Mouse (Mus musculus): ENCODE measurements around the gene Vax1. TPM values are rescaled to one million over a fixed set of nuclear protein-coding genes. Genes with fewer than 3 reads are reported as not detected.

The Vax1 gene
- polyA plus RNA-seq (2015; fragmentation: Nextera tagmentation; extraction: Ambion mirVana) = not detected in 2 replicates

DNA sequence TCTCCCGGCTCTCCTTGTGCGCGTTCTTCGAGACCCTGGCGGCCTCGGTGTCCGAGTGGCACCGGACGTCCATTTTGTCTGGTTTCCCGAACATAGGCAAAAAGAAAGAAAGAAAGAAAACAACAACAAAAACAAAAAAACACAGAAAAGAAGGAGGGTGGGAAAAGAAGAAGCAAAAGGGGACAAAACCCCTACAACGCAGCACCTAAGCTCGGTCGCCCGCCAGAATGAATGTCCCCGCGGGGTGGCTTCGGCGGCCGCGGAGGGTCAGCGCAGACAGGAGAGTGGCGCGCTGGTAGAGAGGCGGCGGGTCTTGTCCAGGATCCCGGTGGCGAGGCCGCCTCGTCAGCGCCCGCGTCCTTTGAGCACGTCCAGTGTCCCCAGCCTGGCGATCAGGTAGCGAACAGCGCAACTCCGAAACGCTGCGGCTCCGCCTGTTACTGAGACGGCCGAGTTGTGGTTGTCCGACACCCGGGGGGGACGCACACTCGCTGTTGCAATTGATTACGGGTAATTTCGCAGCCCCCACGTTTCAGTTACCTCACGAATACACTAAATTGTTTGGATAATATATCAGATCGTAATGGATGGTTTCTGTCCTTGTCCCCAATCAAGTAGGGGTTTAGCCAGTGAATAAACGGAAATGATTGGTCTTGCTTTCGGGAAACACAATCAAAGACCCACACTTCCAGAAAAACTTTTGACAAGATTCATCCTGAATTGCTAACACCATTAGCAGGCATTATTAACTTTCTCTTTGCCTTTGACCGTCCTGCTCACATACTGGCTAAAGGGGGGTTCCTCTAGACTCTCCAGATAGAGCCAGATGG is at the start of gene Vax1:
Gene Vax1, minus strand, starts transcription at position 121 of the 830 bp plus-strand sequence.
- H3K9me3 ChIP-seq = no peaks in the 10 kb centered on the region
- peaks cover 98% of the 10 kb centered on the region for H3K27me3 ChIP-seq
- ATAC-seq (ENCODE audit: borderline replicate concordance, extremely low read depth, low FRiP score, low TSS enrichment) = no peak
- no peak within 1 kb of the TSS for H3K9ac ChIP-seq
- under 1% methylated on average over 54 of the region's 54 CpGs for WGBS
- H3K4me1 ChIP-seq = peaks cover 27% of the 10 kb centered on the region
- peak within 1 kb of the TSS; percentile 51 for H3K4me2 ChIP-seq
- no peak within 1 kb of the TSS for H3K27ac ChIP-seq
- no peaks in the 10 kb centered on the region for H3K36me3 ChIP-seq
- H3K4me3 ChIP-seq = peak within 1 kb of the TSS; percentile 29

DNA sequence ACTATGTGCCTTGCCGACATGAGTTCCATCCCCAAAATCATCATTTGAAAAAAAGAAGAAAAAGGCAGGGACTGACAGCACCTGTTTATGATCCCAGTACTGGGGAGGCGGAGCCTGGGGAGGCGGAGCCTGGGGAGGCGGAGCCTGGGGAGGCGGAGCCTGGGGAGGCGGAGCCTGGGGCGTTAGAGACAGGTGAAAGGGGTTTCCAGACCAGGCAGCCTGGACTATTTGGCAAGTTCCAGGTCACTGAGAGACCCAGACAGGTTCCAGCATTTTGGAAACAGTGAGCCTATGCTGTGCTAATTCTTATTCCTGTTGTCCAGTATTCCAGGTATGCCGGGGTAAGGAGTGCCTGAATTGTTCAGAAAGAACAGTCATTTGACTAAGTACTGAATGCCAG is 49.1 kb upstream of the Vax1 start, which contains the start of gene Kcnk18:
Gene Kcnk18, plus strand, starts transcription at position 224 of the 400 bp plus-strand sequence.
- H3K4me1 ChIP-seq = no peaks in the 10 kb centered on the region
- H3K4me2 ChIP-seq = no peak within 1 kb of the TSS
- no peaks in the 10 kb centered on the region for H3K36me3 ChIP-seq
- no peak within 1 kb of the TSS for H3K4me3 ChIP-seq
- 85% methylated on average over 8 of the region's 8 CpGs for WGBS
- no peak within 1 kb of the TSS for H3K27ac ChIP-seq
- no peaks in the 10 kb centered on the region for H3K27me3 ChIP-seq
- no peaks in the 10 kb centered on the region for H3K9me3 ChIP-seq
- ATAC-seq (ENCODE audit: borderline replicate concordance, extremely low read depth, low FRiP score, low TSS enrichment) = no peak
- H3K9ac ChIP-seq = no peak within 1 kb of the TSS

DNA sequence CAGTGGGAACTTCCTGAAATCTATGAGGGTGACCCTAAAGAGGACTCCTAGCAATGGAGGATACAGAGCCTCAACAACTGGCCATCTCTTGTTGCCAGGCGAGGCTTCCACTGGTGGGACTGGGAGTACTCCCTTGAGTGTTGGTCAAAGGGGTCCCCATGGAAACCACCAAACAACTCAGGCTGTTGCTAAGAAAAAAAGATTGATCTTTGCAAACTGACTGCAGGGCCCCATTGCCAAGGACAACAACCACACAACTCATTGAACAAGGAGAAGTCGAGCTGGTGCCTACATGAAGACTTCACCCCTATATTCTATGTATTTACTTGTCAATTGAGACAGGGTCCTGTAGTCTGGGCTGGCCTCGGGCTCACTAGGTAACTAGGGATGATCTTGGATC is 47.0 kb upstream of the Vax1 start:
- no peak overlapping the region for H3K4me2 ChIP-seq
- no peak for ATAC-seq (ENCODE audit: borderline replicate concordance, extremely low read depth, low FRiP score, low TSS enrichment)

DNA sequence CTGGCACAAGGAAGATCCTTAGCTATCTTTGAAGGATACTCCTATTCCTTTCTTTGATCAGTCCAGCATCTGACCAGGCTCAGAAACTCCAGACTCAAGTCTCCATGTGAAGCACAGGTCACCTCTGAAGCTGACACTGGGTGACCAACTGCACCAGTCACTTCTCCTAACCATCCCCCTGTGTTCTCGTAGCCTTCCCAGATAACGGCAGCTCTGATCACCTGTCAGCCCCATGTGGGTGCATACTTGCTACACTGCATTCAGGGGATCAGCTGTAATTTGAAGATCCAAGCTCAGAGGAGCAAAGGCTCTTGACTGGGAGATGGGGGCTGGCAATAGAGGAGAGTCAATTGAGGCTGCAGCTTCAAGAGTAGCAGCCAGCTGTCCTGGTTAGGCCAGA is 39.1 kb upstream of the Vax1 start:
- WGBS = 63% methylated on average over 2 of the region's 2 CpGs
- Histone ChIP-seq H3K27ac (no peak overlapping the region), H3K9ac (no peak overlapping the region), H3K9me3 (no peaks in the 10 kb centered on the region), H3K4me3 (no peak overlapping the region), H3K27me3 (no peaks in the 10 kb centered on the region), H3K4me2 (no peak overlapping the region), H3K36me3 (no peaks in the 10 kb centered on the region), H3K4me1 (no peaks in the 10 kb centered on the region)
- no peak for ATAC-seq (ENCODE audit: borderline replicate concordance, extremely low read depth, low FRiP score, low TSS enrichment)

More for the DNA sequence above, 47.0 kb upstream of the Vax1 start:
- no peak overlapping the region for H3K27ac ChIP-seq
- no peak overlapping the region for H3K9ac ChIP-seq
- H3K9me3 ChIP-seq = no peaks in the 10 kb centered on the region
- H3K4me1 ChIP-seq = no peaks in the 10 kb centered on the region
- 68% methylated on average over 3 of the region's 3 CpGs for WGBS
- H3K4me3 ChIP-seq = no peak overlapping the region
- no peaks in the 10 kb centered on the region for H3K27me3 ChIP-seq
- H3K36me3 ChIP-seq = no peaks in the 10 kb centered on the region

DNA sequence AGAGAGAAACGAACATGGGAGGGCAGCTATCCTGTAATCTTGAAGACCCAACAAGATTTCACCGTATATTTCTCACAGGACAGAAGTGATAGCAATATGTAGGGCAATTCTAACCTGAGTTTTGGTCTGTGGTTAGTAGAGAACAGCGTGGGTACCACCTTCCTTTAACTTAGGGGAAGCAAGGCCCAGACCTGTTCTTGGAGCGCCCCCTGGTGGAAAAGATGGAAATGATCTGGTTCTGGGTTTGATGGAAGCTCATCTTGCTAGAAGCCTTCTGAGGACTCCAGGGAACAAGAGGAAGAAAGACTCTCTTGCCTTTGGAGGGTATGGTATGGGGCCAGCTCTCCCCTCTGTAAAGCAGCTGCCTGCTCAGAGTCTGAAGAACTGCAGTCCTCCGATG is 38.6 kb upstream of the Vax1 start:
- no peak for ATAC-seq (ENCODE audit: borderline replicate concordance, extremely low read depth, low FRiP score, low TSS enrichment)
- Histone ChIP-seq H3K27ac (no peak overlapping the region), H3K4me1 (no peaks in the 10 kb centered on the region), H3K9me3 (no peaks in the 10 kb centered on the region), H3K27me3 (no peaks in the 10 kb centered on the region), H3K36me3 (no peaks in the 10 kb centered on the region), H3K4me3 (no peak overlapping the region), H3K4me2 (no peak overlapping the region), H3K9ac (no peak overlapping the region)
- WGBS = 25% methylated on average over 5 of the region's 5 CpGs

DNA sequence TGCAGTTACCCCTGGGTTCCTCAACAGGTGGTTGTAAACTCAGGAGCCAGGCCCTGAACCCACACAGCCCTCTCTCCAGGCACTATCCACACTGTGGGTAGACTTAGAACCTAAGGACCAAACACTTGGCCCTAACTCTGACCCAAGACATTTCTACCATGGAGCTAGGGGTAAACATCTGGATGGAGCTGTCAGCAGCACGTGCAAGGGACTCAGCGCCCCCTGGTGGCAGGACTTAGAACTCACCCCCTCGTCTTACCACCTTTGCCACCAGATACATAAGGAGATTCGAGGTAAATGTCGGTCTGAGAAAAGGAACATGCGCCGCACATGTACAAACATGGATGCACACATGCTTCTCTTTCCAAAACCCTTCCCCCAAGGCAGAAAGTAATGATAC is 28.3 kb upstream of the Vax1 start:
- Histone ChIP-seq H3K27ac (no peak overlapping the region), H3K4me1 (peaks cover 8% of the 10 kb centered on the region), H3K36me3 (no peaks in the 10 kb centered on the region), H3K27me3 (peaks cover 51% of the 10 kb centered on the region), H3K9me3 (no peaks in the 10 kb centered on the region), H3K4me2 (no peak overlapping the region), H3K9ac (no peak overlapping the region), H3K4me3 (no peak overlapping the region)
- 38% methylated on average over 7 of the region's 7 CpGs for WGBS
- ATAC-seq (ENCODE audit: borderline replicate concordance, extremely low read depth, low FRiP score, low TSS enrichment) = no peak

DNA sequence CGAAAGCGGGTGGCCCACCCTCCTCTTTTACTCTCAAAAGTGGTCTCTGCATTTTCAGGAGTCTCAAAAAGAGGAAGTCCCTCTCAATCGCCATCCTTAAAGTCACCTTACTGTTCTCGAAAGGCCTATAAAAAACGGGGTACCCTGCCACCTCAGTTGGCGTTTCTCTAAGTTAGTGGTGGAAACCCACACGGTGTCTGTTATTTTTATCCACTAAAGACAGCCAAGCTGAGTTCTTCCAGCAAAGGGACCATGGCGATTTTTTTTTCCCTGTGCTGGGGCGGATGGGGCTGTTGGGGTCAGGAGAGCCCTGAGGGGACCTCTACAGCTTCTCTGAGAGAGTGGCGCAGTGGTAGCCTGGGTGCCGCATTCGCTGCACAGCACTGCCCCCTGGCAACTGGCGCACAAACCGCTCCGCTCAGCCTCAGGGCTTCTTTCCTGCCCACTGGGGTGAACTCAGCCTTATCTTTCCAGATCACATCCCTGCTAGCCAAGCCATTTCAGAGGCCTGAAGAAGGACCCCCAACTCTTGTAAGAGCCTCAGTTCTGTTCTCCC is 26.3 kb upstream of the Vax1 start:
- Histone ChIP-seq H3K36me3 (no peaks in the 10 kb centered on the region), H3K9ac (no peak overlapping the region), H3K9me3 (no peaks in the 10 kb centered on the region), H3K4me1 (peaks cover 8% of the 10 kb centered on the region), H3K4me2 (no peak overlapping the region), H3K27ac (no peak overlapping the region), H3K4me3 (no peak overlapping the region), H3K27me3 (peaks cover 71% of the 10 kb centered on the region)
- 8% methylated on average over 14 of the region's 15 CpGs for WGBS
- 0 out of 2 replicates have a peak, but pooled peaks have one; percentile 67 for ATAC-seq (ENCODE audit: borderline replicate concordance, extremely low read depth, low FRiP score, low TSS enrichment)

DNA sequence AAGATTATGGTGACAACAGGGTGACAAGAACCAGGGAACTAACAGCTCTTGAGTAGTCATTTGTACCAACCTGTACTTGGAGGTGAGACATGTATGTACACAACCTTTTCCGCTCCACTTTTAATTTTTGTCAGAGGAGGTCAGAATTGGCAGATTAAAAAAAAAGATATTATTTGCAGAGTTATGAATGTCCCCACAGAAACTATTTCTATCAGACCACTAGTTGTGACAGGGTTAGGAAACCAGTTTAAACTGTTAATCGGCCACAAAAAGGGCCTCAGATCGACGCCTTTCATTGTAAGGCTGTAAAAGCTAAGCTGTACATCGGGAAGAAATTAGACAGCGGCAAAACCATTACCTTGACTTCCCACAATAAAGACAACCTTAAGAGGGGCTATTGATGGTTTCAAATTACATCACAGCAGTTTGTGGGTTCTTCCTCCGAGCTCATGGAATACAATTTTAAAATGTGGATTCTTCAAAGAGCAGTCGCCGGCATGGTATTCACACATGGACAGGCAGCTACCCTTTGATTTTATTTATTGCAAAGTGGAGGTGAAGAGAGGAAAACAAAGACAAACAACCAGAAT is 25.4 kb upstream of the Vax1 start:
- H3K4me3 ChIP-seq = no peak overlapping the region
- H3K27ac ChIP-seq = no peak overlapping the region
- no peak for ATAC-seq (ENCODE audit: borderline replicate concordance, extremely low read depth, low FRiP score, low TSS enrichment)
- no peaks in the 10 kb centered on the region for H3K36me3 ChIP-seq
- H3K27me3 ChIP-seq = peaks cover 80% of the 10 kb centered on the region
- no peak overlapping the region for H3K4me2 ChIP-seq
- WGBS = 12% methylated on average over 9 of the region's 9 CpGs
- no peaks in the 10 kb centered on the region for H3K9me3 ChIP-seq
- H3K4me1 ChIP-seq = peaks cover 8% of the 10 kb centered on the region
- no peak overlapping the region for H3K9ac ChIP-seq

DNA sequence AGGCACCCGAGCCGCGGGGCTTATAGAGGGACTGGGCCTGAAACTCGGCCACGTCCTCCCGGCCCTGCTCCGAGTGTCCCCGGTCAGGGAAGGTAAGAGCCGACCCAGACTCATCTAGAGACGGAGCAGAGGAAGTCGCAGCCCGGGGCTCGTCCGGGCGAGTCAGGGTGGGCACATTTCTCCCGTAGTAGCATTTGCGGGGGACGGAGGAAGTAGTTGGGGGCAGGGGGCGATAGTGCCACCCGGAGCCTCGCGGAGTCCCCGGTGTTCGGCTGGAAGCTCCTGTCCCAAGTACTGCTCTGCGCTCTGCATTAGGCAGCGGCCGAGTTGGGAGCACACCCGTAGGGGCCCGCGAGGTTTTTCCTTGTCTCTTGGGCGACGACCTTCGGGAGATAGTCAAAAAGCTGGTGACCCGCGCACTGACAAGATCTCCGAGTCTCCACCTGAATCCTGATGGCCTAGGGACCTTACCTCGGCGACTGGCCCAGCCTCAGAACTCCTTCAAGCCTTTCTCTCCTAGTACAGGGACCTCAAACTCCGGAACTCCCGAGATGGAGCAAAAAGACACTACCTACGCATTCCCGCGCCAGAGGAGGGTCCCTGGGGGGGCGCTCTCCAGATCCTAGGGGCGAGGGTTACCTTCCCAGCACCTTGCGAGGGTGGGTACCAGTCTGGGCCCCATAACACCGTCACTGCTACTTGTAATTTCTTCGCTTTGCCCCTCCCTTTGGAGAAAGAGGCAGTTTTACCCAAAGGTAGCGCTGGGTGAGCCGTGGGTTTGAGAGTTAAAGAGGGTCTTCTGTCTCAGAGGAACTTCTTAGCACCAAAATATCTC is 24.3 kb upstream of the Vax1 start:
- H3K27me3 ChIP-seq = peaks cover 86% of the 10 kb centered on the region

DNA sequence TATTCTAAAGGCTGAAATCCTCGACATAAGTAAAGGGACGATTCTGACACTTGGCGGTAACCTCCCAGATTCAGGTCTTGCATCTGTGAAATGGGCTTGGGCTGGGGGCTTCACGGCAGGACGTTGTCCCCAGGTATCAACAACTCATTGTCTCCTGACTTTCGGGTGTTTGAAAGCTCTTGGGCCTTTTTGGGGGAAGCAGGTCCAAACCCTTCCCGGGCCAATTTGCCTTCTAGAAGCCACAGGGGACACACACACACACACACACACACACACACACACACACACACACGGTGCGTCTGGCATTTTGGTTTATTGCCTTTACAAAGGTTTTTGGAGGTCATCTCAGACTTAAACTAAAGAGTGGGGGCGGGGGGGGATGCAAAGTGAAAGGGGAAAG is 23.6 kb upstream of the Vax1 start:
- Histone ChIP-seq H3K4me3 (peak overlapping the region; percentile 29; the same call in 1 of the 2 replicates), H3K4me2 (peak overlapping the region; percentile 49), H3K4me1 (peaks cover 8% of the 10 kb centered on the region), H3K27ac (no peak overlapping the region), H3K9me3 (no peaks in the 10 kb centered on the region), H3K36me3 (no peaks in the 10 kb centered on the region), H3K27me3 (peaks cover 93% of the 10 kb centered on the region), H3K9ac (no peak overlapping the region)
- 2% methylated on average over 10 of the region's 10 CpGs for WGBS
- ATAC-seq (ENCODE audit: borderline replicate concordance, extremely low read depth, low FRiP score, low TSS enrichment) = no peak

More for the DNA sequence above, 24.3 kb upstream of the Vax1 start:
- no peak overlapping the region for H3K27ac ChIP-seq
- peak overlapping the region; percentile 49 for H3K4me2 ChIP-seq
- ATAC-seq (ENCODE audit: borderline replicate concordance, extremely low read depth, low FRiP score, low TSS enrichment) = no peak; the same call in 1 of the 2 replicates
- 2% methylated on average over 50 of the region's 50 CpGs for WGBS
- H3K36me3 ChIP-seq = no peaks in the 10 kb centered on the region
- H3K9ac ChIP-seq = no peak overlapping the region
- no peaks in the 10 kb centered on the region for H3K9me3 ChIP-seq
- peaks cover 8% of the 10 kb centered on the region for H3K4me1 ChIP-seq
- peak overlapping the region; percentile 29 for H3K4me3 ChIP-seq

DNA sequence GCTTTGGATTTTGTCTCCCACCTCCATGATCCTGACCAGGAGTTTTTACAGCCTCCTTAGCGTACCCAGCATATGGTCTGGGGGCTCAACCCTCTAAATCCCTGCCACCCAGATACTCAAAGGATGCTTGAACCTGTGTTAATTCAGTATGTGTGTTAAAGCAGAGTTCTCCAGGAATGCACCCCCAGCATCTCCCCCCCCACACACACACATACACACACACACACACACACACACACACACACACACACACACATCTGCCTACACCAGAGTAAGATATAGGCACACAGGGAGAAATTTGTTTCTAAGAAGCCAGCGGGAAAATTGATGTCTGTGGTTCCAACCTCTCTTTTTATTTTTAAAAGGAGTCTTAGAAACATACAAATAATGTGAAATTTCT is 22.6 kb upstream of the Vax1 start:
- ATAC-seq (ENCODE audit: borderline replicate concordance, extremely low read depth, low FRiP score, low TSS enrichment) = no peak
- H3K9me3 ChIP-seq = no peaks in the 10 kb centered on the region
- H3K4me3 ChIP-seq = no peak overlapping the region
- no peak overlapping the region for H3K4me2 ChIP-seq
- no peak overlapping the region for H3K9ac ChIP-seq
- H3K27ac ChIP-seq = no peak overlapping the region
- H3K36me3 ChIP-seq = no peaks in the 10 kb centered on the region
- WGBS = 17% methylated on average over 2 of the region's 2 CpGs
- peaks cover 95% of the 10 kb centered on the region for H3K27me3 ChIP-seq
- H3K4me1 ChIP-seq = peaks cover 8% of the 10 kb centered on the region
